Mouse (Mus musculus): Measurements from ENCODE around the gene Meis3. TPM values are rescaled to one million over a fixed set of nuclear protein-coding genes. Genes with fewer than 3 reads are reported as not detected.
A peak's percentile ranks its signal among the peaks of the same experiment; 100 is the strongest.

Meis3 gene
- polyA plus RNA-seq, 1 experiment from 2014 or later: 29.5 TPM

- 75% methylated on average over 12 of the region's 12 CpGs for WGBS
- no peaks in the 10 kb centered on the region for H3K27me3 ChIP-seq (replicated peaks; ENCODE audit: control insufficient read depth, insufficient read depth, low read length)
- no peaks in the 10 kb centered on the region for H3K9me3 ChIP-seq (ENCODE audit: control insufficient read depth, low read length)
- no peak overlapping the region for H3K4me2 ChIP-seq (ENCODE audit: low read depth, low read length)
- H3K4me1 ChIP-seq (ENCODE audit: control insufficient read depth, insufficient read depth, low read length): no peaks in the 10 kb centered on the region
- no peak overlapping the region for H3K4me3 ChIP-seq (ENCODE audit: low read depth, low read length)
- ATAC-seq (ENCODE audit: low read depth) (0 out of 2 replicates have a peak, but pooled peaks have one; percentile 35), DNase-seq (ENCODE audit: low spot score) (peak; percentile 12)
- H3K9ac ChIP-seq (ENCODE audit: low read depth, low read length): no peak overlapping the region
- peaks cover 67% of the 10 kb centered on the region for H3K36me3 ChIP-seq (ENCODE audit: control insufficient read depth, insufficient read depth, low read length)
- H3K27ac ChIP-seq (replicated peaks; ENCODE audit: low read depth, low read length): no peak overlapping the region
Observed at GRCm38 (mm10) chr7:16210862-16211365, 36.0 kb downstream of the Meis3 start.

- no peak overlapping the region for H3K4me3 ChIP-seq (ENCODE audit: low read depth, low read length)
- no peak overlapping the region for H3K27ac ChIP-seq (replicated peaks; ENCODE audit: low read depth, low read length)
- H3K4me2 ChIP-seq (ENCODE audit: low read depth, low read length): no peak overlapping the region
- 92% methylated on average over 6 of the region's 6 CpGs for WGBS
- DNase-seq (ENCODE audit: low spot score) (no peak), ATAC-seq (ENCODE audit: low read depth) (no peak)
- no peaks in the 10 kb centered on the region for H3K27me3 ChIP-seq (replicated peaks; ENCODE audit: control insufficient read depth, insufficient read depth, low read length)
- H3K36me3 ChIP-seq (ENCODE audit: control insufficient read depth, insufficient read depth, low read length): peaks cover 88% of the 10 kb centered on the region
- H3K9me3 ChIP-seq (ENCODE audit: control insufficient read depth, low read length): no peaks in the 10 kb centered on the region
- H3K9ac ChIP-seq (ENCODE audit: low read depth, low read length): no peak overlapping the region
- H3K4me1 ChIP-seq (ENCODE audit: control insufficient read depth, insufficient read depth, low read length): no peaks in the 10 kb centered on the region
Observed at GRCm38 (mm10) chr7:16213196-16213595, 38.3 kb downstream of the Meis3 start.

- Histone ChIP-seq H3K4me3 (ENCODE audit: low read depth, low read length) (no peak overlapping the region), H3K36me3 (ENCODE audit: control insufficient read depth, insufficient read depth, low read length) (peaks cover 82% of the 10 kb centered on the region), H3K4me2 (ENCODE audit: low read depth, low read length) (no peak overlapping the region), H3K4me1 (ENCODE audit: control insufficient read depth, insufficient read depth, low read length) (no peaks in the 10 kb centered on the region), H3K27ac (replicated peaks; ENCODE audit: low read depth, low read length) (no peak overlapping the region), H3K27me3 (replicated peaks; ENCODE audit: control insufficient read depth, insufficient read depth, low read length) (no peaks in the 10 kb centered on the region), H3K9ac (ENCODE audit: low read depth, low read length) (no peak overlapping the region), H3K9me3 (ENCODE audit: control insufficient read depth, low read length) (no peaks in the 10 kb centered on the region)
- DNase-seq (ENCODE audit: low spot score) (no peak), ATAC-seq (ENCODE audit: low read depth) (no peak)
- WGBS: 90% methylated on average over 9 of the region's 9 CpGs
Observed at GRCm38 (mm10) chr7:16213986-16214385, 39.1 kb downstream of the Meis3 start.

GRCm38 (mm10) chr7:16221582-16222272, 46.8 kb downstream of the Meis3 start, which contains the start of gene Dhx34:
Gene Dhx34 (minus strand): TSS chr7:16222037.
- peak within 1 kb of the TSS; percentile 89 for H3K9ac ChIP-seq (ENCODE audit: low read depth, low read length)
- ATAC-seq (ENCODE audit: low read depth) (peak; percentile 98), DNase-seq (ENCODE audit: low spot score) (peak; percentile 96)
- peak within 1 kb of the TSS; percentile 69 for H3K4me2 ChIP-seq (ENCODE audit: low read depth, low read length)
- no peaks in the 10 kb centered on the region for H3K9me3 ChIP-seq (ENCODE audit: control insufficient read depth, low read length)
- peaks cover 8% of the 10 kb centered on the region for H3K4me1 ChIP-seq (ENCODE audit: control insufficient read depth, insufficient read depth, low read length)
- H3K27me3 ChIP-seq (replicated peaks; ENCODE audit: control insufficient read depth, insufficient read depth, low read length): no peaks in the 10 kb centered on the region
- peak within 1 kb of the TSS; percentile 77 for H3K4me3 ChIP-seq (ENCODE audit: low read depth, low read length)
- 2% methylated on average over 34 of the region's 34 CpGs for WGBS
- H3K27ac ChIP-seq (replicated peaks; ENCODE audit: low read depth, low read length): peak within 1 kb of the TSS; percentile 88
- peaks cover 13% of the 10 kb centered on the region for H3K36me3 ChIP-seq (ENCODE audit: control insufficient read depth, insufficient read depth, low read length)

DNA sequence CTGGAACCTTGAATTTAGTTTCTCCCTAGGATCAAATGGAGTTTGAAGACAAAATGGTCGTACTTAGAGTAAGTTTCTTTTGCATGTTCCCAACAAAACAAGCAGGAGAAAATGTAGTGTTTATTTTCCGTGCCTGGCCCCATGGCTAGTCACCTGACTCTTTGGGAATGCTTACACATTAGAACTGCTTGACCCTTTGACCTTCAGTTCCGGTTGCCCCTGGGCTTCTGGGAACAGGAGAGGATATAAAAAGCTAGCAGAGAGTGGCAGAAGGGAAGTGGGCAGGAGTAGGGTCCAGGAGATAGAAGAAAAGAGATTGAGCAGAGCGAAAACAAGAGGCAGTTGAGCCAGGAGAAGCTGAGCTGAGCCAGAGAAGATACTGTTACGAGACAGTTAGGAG, 55.0 kb downstream of the Meis3 start:
- Histone ChIP-seq H3K27me3 (replicated peaks; ENCODE audit: control insufficient read depth, insufficient read depth, low read length) (no peaks in the 10 kb centered on the region), H3K4me2 (ENCODE audit: low read depth, low read length) (no peak overlapping the region), H3K36me3 (ENCODE audit: control insufficient read depth, insufficient read depth, low read length) (no peaks in the 10 kb centered on the region), H3K4me1 (ENCODE audit: control insufficient read depth, insufficient read depth, low read length) (no peaks in the 10 kb centered on the region), H3K9me3 (ENCODE audit: control insufficient read depth, low read length) (peaks cover 7% of the 10 kb centered on the region; the same call in 1 of the 2 replicates), H3K27ac (replicated peaks; ENCODE audit: low read depth, low read length) (no peak overlapping the region), H3K9ac (ENCODE audit: low read depth, low read length) (no peak overlapping the region), H3K4me3 (ENCODE audit: low read depth, low read length) (no peak overlapping the region)
- no peak for ATAC-seq (ENCODE audit: low read depth)
- DNase-seq (ENCODE audit: low spot score): peak; percentile 16
- 24% methylated on average over 5 of the region's 5 CpGs for WGBS

Other genes with a start within 250 kb of the Meis3 start
- 164 and 180 TPM in 2 replicates for gene Nop53, start 229.0 kb upstream of the Meis3 start, polyA plus RNA-seq (2014; fragmentation: Nextera tagmentation; extraction: Ambion mirVana)
- gene Ehd2, start 207.5 kb upstream of the Meis3 start, polyA plus RNA-seq (2014; fragmentation: Nextera tagmentation; extraction: Ambion mirVana): 58.0 and 67.1 TPM in 2 replicates
- gene Bicra, start 127.2 kb upstream of the Meis3 start, polyA plus RNA-seq (2014; fragmentation: Nextera tagmentation; extraction: Ambion mirVana): 6.7 and 7.7 TPM in 2 replicates
- 0.07 and 0.24 TPM in 2 replicates for gene Zfp541, start 113.3 kb upstream of the Meis3 start, polyA plus RNA-seq (2014; fragmentation: Nextera tagmentation; extraction: Ambion mirVana)
- gene Napa, start 76.6 kb upstream of the Meis3 start, polyA plus RNA-seq (2014; fragmentation: Nextera tagmentation; extraction: Ambion mirVana): 190 and 203 TPM in 2 replicates
- 24.1 and 27.8 TPM in 2 replicates for gene Kptn, start 55.2 kb upstream of the Meis3 start, polyA plus RNA-seq (2014; fragmentation: Nextera tagmentation; extraction: Ambion mirVana)
- gene Slc8a2, start 45.3 kb upstream of the Meis3 start, polyA plus RNA-seq (2014; fragmentation: Nextera tagmentation; extraction: Ambion mirVana): 0.28 and 0.29 TPM in 2 replicates
- 9.2 and 11.3 TPM in 2 replicates for gene Dhx34, start 46.9 kb downstream of the Meis3 start, polyA plus RNA-seq (2014; fragmentation: Nextera tagmentation; extraction: Ambion mirVana)
- gene C5ar2, start 69.1 kb downstream of the Meis3 start, polyA plus RNA-seq (2014; fragmentation: Nextera tagmentation; extraction: Ambion mirVana): 0.09 TPM in 1 of 2 replicates, not detected in the other
- gene C5ar1, start 84.5 kb downstream of the Meis3 start, polyA plus RNA-seq (2014; fragmentation: Nextera tagmentation; extraction: Ambion mirVana): 4.1 and 4.4 TPM in 2 replicates
- 21.1 and 23.4 TPM in 2 replicates for gene Inafm1, start 98.5 kb downstream of the Meis3 start, polyA plus RNA-seq (2014; fragmentation: Nextera tagmentation; extraction: Ambion mirVana)
- gene Ccdc9, start 111.7 kb downstream of the Meis3 start, polyA plus RNA-seq (2014; fragmentation: Nextera tagmentation; extraction: Ambion mirVana): 10.9 and 13.7 TPM in 2 replicates
- 4.0 and 4.6 TPM in 2 replicates for gene Bbc3, start 133.3 kb downstream of the Meis3 start, polyA plus RNA-seq (2014; fragmentation: Nextera tagmentation; extraction: Ambion mirVana)
- gene Sae1, start 212.7 kb downstream of the Meis3 start, polyA plus RNA-seq (2014; fragmentation: Nextera tagmentation; extraction: Ambion mirVana): 232 and 287 TPM in 2 replicates
- gene Zc3h4, start 225.8 kb downstream of the Meis3 start, polyA plus RNA-seq (2014; fragmentation: Nextera tagmentation; extraction: Ambion mirVana): 12.1 and 13.3 TPM in 2 replicates

All from embryonic facial prominence, embryonic 14.5 days (tissue).